Mouse (Mus musculus) E14TG2a.4 (cell line): Measurements from ENCODE around the gene Ccnb1.

Source experiments
- CTCF ChIP-seq: conservative IDR thresholded peaks from 2 replicates; pipeline ENCODE4 v1.5.1; 2014; ENCODE audit warnings: low read length
- NANOG ChIP-seq: IDR thresholded peaks from 2 replicates; pipeline ENCODE4 v1.6.1; 2014; ENCODE audit warnings: borderline replicate concordance, low read length, mixed read lengths
- POU5F1 ChIP-seq: IDR thresholded peaks from 2 replicates; pipeline ENCODE4 v1.6.1; 2014; ENCODE audit warnings: low read length, borderline replicate concordance

DNA sequence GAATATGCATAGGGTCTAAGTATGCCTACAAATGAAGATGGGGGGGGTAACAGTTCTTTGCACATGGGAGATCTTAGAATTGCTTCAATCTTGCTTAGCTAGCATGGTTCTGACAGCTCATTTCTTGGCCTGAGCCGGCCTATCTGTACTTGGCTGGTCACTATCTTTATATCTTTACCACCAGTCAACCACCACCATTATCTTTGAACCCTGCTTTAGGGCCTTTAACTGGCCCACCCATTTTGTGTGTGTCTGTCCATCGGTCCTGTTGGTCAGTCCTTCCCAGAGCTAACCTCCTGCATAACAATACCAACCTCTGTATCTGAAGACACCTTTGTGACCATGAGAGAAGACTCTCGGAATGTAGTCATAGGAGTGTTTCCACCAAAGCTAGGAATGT is 35.0 kb downstream of the Ccnb1 start:
- no peak for TF ChIP-seq CTCF
- no peak for TF ChIP-seq POU5F1
- TF ChIP-seq NANOG, result no peak
